Mouse (Mus musculus) spleen, postnatal 10 days (tissue): ENCODE data around the gene Col27a1.
A peak's percentile ranks its signal among the peaks of the same experiment; 100 is the strongest.

Experiments used
- DNase-seq, 2 experiments: peaks; one replicate each; pipeline ENCODE4 v3.0.0; 2021 to 2022; ENCODE audit warnings: low spot score in 2 of 2

The Col27a1 gene

GRCm38 (mm10) chr4:63310247-63310855 lies 96.5 kb downstream of the Col27a1 start:
- no peak for DNase-seq

- no peak for DNase-seq
Measured at GRCm38 (mm10) chr4:63311426-63311825, 97.6 kb downstream of the Col27a1 start.

- no peak for DNase-seq
Measured at GRCm38 (mm10) chr4:63314063-63314462, 100.3 kb downstream of the Col27a1 start.

GRCm38 (mm10) chr4:63316076-63316746 lies 102.4 kb downstream of the Col27a1 start:
- no peak for DNase-seq

GRCm38 (mm10) chr4:63319566-63319965 lies 105.8 kb downstream of the Col27a1 start:
- DNase-seq: peak; percentile 31 to 74

GRCm38 (mm10) chr4:63323275-63323815 lies 109.5 kb downstream of the Col27a1 start:
- no peak for DNase-seq

GRCm38 (mm10) chr4:63333403-63333802 lies 119.6 kb downstream of the Col27a1 start:
- DNase-seq: no peak

- DNase-seq: no peak
Measured at GRCm38 (mm10) chr4:63338414-63339076, 124.7 kb downstream of the Col27a1 start.

GRCm38 (mm10) chr4:63342491-63342890 lies 128.7 kb downstream of the Col27a1 start:
- DNase-seq: no peak

- DNase-seq: no peak
Measured at GRCm38 (mm10) chr4:63343608-63344007, 129.8 kb downstream of the Col27a1 start.

- no peak for DNase-seq
Measured at GRCm38 (mm10) chr4:63344295-63344694, 130.5 kb downstream of the Col27a1 start, which contains the start of gene Orm1. Gene Orm1 (plus strand): TSS chr4:63344560.

- no peak for DNase-seq
Measured at GRCm38 (mm10) chr4:63345261-63345660, 131.5 kb downstream of the Col27a1 start.

GRCm38 (mm10) chr4:63346659-63347058 lies 132.9 kb downstream of the Col27a1 start:
- DNase-seq: no peak

- DNase-seq: no peak
Measured at GRCm38 (mm10) chr4:63348524-63348923, 134.7 kb downstream of the Col27a1 start.

GRCm38 (mm10) chr4:63355877-63356665 lies 142.3 kb downstream of the Col27a1 start, which contains the start of gene Orm3:
Gene Orm3 (plus strand): TSS chr4:63356162.
- DNase-seq: no peak

- no peak for DNase-seq
Measured at GRCm38 (mm10) chr4:63356981-63357570, 143.3 kb downstream of the Col27a1 start.

- DNase-seq: no peak
Measured at GRCm38 (mm10) chr4:63359861-63360260, 146.1 kb downstream of the Col27a1 start.

- no peak for DNase-seq
Measured at GRCm38 (mm10) chr4:63362150-63362549, 148.3 kb downstream of the Col27a1 start, which contains the start of gene Orm2. Gene Orm2 (plus strand): TSS chr4:63362449.

- DNase-seq: peak; percentile 90 to 92
Measured at GRCm38 (mm10) chr4:63368577-63368976, 154.8 kb downstream of the Col27a1 start.

- no peak for DNase-seq
Measured at GRCm38 (mm10) chr4:63370897-63371296, 157.1 kb downstream of the Col27a1 start.

GRCm38 (mm10) chr4:63371890-63372289 lies 158.1 kb downstream of the Col27a1 start:
- peak; percentile 54 to 85 for DNase-seq
